Mouse (Mus musculus) cerebellum, adult 18-20 months (tissue): ENCODE measurements at regions not wholly inside any gene's neighbourhood (a gene's known extent, or its start where the extent isn't known, plus 50 kb on each side); places are given as distances from the start of the nearest gene placed in this dataset.

Experiments
- DNase-seq, 2 experiments: peaks; one replicate each; pipeline ENCODE4 v3.0.0; 2021

GRCm38 (mm10) chr13:101501845-101502284 is 266.2 kb downstream of the Pik3r1 start:
- no peak for DNase-seq

GRCm38 (mm10) chr13:101501061-101501460 is 267.0 kb downstream of the Pik3r1 start:
- DNase-seq, result no peak

GRCm38 (mm10) chr13:101491835-101492234 is 276.2 kb downstream of the Pik3r1 start:
- no peak for DNase-seq

- no peak for DNase-seq
These were observed 277.1 kb downstream of the Pik3r1 start for GRCm38 (mm10) chr13:101490961-101491360.

GRCm38 (mm10) chr13:101487621-101488020 is 280.4 kb downstream of the Pik3r1 start:
- DNase-seq, result peak; percentile 88 to 92

- DNase-seq, result no peak
These were observed 282.2 kb downstream of the Pik3r1 start for GRCm38 (mm10) chr13:101485823-101486222.

GRCm38 (mm10) chr13:101483816-101484215 is 284.2 kb downstream of the Pik3r1 start:
- peak; percentile 62 to 64 for DNase-seq

- DNase-seq, result peak in 1 of 2 experiments; percentile 42
These were observed 286.3 kb downstream of the Pik3r1 start for GRCm38 (mm10) chr13:101481551-101482184.

- DNase-seq, result peak; percentile 81 to 86
These were observed 288.7 kb downstream of the Pik3r1 start for GRCm38 (mm10) chr13:101479297-101479652.

GRCm38 (mm10) chr13:101478608-101479296 is 289.3 kb downstream of the Pik3r1 start:
- DNase-seq, result peak in 1 of 2 experiments; percentile 53

- DNase-seq, result no peak
These were observed 294.7 kb downstream of the Pik3r1 start for GRCm38 (mm10) chr13:101473349-101473748.

GRCm38 (mm10) chr13:101470560-101471247 is 297.3 kb downstream of the Pik3r1 start:
- no peak for DNase-seq

- DNase-seq, result no peak
These were observed 302.3 kb downstream of the Pik3r1 start for GRCm38 (mm10) chr13:101465748-101466127.

GRCm38 (mm10) chr13:101464928-101465747 is 302.9 kb downstream of the Pik3r1 start:
- DNase-seq, result no peak

- no peak for DNase-seq
These were observed 311.1 kb downstream of the Pik3r1 start for GRCm38 (mm10) chr13:101456926-101457325.

GRCm38 (mm10) chr13:101454276-101454675 is 313.7 kb downstream of the Pik3r1 start:
- no peak for DNase-seq

GRCm38 (mm10) chr13:101450501-101450900 is 317.5 kb downstream of the Pik3r1 start:
- DNase-seq, result peak; percentile 68 to 72

GRCm38 (mm10) chr13:101439517-101439916 is 328.5 kb downstream of the Pik3r1 start:
- DNase-seq, result no peak

GRCm38 (mm10) chr13:101439041-101439440 is 329.0 kb downstream of the Pik3r1 start:
- peak; percentile 85 to 93 for DNase-seq

- DNase-seq, result no peak
These were observed 334.9 kb downstream of the Pik3r1 start for GRCm38 (mm10) chr13:101433162-101433561.

- DNase-seq, result no peak
These were observed 340.4 kb downstream of the Pik3r1 start for GRCm38 (mm10) chr13:101427426-101428221.

GRCm38 (mm10) chr13:101426461-101426860 is 341.6 kb downstream of the Pik3r1 start:
- no peak for DNase-seq
